Mouse (Mus musculus) splenic B cell, adult 2 months (primary cell): ENCODE data around the gene Sirt2.
A peak's percentile ranks its signal among the peaks of the same experiment; 100 is the strongest.

Source experiments
- DNase-seq: peaks from one replicate; pipeline ENCODE4 v3.0.0-alpha.2; 2011; ENCODE audit warnings: low read depth, low spot score
- H3K27me3 ChIP-seq: 2 replicates; pipeline ENCODE4 v1.6.1; 2012; ENCODE audit warnings: mild to moderate bottlenecking, low read length, moderate library complexity, mixed read lengths; ENCODE audit not compliant: control insufficient read depth, poor library complexity, insufficient read depth, severe bottlenecking
- H3K36me3 ChIP-seq: 2 replicates; pipeline ENCODE4 v1.6.1; 2012; ENCODE audit warnings: mild to moderate bottlenecking, low read length, moderate library complexity, mixed read lengths; ENCODE audit not compliant: control insufficient read depth, poor library complexity, insufficient read depth, severe bottlenecking

The Sirt2 gene

DNA sequence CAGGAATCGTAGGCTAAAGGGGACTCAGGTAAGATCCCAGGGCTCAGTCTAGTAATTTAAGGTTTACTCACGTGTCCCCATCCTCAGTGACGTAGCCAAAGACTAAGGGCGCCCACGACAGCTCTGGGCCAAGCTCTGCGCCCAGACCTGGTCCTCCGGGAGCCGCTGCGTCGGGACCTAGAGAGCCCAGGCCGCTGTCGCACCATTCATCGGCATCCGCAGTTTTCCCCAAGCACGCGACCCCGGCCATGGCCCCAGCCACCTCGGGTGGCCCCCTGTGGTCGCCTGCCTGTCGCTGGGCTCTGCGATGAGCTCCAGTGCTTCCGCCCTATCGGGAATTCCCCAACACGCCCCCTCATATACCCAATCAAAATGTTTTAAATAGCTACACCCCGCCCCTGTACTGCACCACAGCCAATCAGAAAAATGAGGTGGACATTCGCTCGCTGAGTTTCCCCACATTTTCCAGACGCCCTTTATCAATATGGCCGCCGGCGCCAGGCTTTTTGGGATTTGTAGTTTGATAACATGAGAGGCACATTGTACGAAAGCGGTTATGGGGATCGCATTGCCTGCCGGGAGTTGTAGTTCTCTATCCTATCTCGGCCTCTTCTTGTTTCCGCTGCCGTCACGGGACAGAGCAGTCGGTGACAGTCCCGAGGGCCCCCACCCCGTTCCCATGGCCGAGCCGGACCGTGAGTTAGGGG is at the start of gene Sirt2:
Gene Sirt2 (plus strand): TSS at position 563 of the 707 bp plus-strand sequence.
- H3K36me3 ChIP-seq, result no peaks in the 10 kb centered on the region; the same call in 1 of the 2 replicates
- DNase-seq, result peak; percentile 98

DNA sequence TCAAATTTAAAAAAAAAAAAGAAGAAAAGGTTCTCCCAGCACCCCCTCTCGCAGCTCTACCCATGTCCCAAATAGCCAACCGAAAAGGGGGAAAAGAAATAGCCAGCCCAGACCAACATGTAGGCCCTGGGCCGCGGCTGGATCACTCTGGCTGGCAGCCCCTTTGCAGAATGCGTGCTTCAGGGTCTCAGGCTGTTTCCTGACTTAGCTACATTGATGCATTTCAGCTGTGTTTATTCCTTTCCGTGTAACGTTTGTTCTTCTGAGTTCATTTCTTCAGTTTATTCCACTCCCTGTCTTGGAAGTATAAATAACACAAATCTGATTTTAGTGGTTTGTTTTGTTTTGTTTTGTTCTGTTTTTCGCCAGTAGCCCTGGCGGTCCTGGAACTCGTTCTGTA is 48.8 kb upstream of the Sirt2 start:
- H3K36me3 ChIP-seq, result no peaks in the 10 kb centered on the region
- no peaks in the 10 kb centered on the region for H3K27me3 ChIP-seq
- DNase-seq, result no peak

More for the DNA sequence above, at the start of gene Sirt2:
- no peaks in the 10 kb centered on the region; the same call in 1 of the 2 replicates for H3K27me3 ChIP-seq

DNA sequence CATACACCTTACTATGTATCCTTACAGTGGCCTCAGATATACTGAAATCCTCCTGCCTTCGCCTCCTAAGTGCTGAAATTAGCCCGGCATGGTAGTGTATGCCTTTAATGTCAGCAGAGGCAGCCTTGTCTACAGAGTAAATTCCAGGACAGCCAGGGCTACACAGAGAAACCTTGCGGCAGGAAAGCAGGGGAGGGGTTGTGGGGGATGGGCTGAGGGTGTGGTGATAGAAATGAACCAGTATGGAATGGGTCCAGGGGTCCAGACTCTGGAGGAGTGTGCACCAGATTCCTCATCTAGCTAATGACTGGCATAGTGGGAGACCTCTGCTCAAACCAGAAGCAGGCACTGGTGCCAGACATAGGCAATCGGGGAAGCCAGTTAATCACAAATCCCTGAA is 47.4 kb upstream of the Sirt2 start:
- no peaks in the 10 kb centered on the region for H3K27me3 ChIP-seq
- DNase-seq, result no peak
- no peaks in the 10 kb centered on the region for H3K36me3 ChIP-seq

DNA sequence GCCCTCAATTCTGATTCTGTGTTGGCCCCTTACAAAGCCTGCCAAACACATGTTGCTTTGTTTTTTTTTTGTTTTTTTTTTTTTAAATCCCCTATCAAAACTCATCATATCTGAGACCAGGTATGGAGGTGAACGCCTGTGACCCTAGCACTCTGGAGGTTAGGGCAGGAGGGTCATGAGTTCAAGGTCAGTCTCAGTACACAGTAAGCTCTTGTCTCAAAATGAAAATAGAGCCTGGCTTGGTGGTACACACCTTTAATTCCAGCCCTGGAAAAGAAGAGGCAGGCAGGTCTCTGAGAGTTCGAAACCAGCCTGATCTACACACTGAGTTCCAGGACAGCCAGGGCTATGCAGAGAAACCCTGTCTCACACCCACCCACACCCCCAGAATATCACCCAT is 46.9 kb upstream of the Sirt2 start:
- Histone ChIP-seq H3K27me3 (no peaks in the 10 kb centered on the region), H3K36me3 (no peaks in the 10 kb centered on the region)
- DNase-seq, result no peak

DNA sequence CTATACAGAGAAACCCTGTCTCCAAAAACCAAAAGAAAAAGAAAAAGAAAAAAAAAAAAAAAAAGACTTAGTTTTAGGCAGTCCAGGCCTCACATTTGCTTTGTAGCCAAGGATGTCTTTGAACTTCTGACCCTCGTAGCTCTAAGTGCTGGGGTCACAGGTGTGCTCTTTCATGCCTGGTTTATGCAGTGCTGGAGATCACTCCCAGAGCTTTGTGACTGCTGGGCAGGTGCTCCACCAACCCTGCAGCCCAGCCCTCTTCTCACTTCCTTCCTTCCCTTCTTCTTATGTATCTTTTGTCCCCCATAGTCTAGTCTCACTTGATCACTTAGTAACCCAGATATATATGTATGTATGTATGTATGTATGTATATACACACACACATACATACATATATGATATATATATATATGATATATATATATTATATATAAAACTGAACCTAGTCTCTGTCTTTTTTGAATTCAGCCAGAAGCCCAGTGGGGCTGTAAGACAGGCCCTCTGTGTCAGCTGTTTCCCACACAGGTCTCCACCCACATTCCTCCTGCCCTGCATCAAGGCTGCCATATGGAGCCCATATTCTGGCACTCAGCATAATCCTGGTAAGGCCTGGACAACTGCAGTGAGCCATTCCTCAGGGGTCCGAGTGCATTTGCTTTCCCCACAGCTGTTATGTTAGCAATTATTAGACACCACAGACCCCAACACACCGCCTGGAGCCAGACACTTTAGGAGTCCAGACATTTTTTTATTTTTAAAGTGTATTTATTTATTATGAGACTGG is 45.6 kb upstream of the Sirt2 start:
- no peaks in the 10 kb centered on the region for H3K27me3 ChIP-seq
- DNase-seq, result no peak
- H3K36me3 ChIP-seq, result no peaks in the 10 kb centered on the region

DNA sequence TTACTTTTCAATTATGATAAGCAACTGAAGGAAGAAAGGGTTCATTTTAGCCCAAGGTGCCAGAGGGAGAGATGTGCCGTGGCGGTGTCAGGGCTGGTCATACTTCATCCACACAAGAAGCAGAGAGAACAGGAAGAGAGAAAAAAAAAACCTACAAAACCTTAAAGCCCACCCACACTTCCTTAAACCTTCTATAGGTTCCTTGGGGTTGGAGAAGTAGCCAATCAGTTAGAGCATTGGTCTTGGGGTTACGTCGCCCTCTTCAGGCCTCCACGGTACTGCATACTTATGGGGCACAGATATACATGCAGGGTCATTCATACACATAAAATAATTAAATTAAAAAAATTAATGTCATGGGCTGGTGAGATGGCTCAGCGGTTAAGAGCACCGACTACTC is 44.5 kb upstream of the Sirt2 start:
- peak; percentile 38 for DNase-seq
- Histone ChIP-seq H3K27me3 (no peaks in the 10 kb centered on the region), H3K36me3 (no peaks in the 10 kb centered on the region)

DNA sequence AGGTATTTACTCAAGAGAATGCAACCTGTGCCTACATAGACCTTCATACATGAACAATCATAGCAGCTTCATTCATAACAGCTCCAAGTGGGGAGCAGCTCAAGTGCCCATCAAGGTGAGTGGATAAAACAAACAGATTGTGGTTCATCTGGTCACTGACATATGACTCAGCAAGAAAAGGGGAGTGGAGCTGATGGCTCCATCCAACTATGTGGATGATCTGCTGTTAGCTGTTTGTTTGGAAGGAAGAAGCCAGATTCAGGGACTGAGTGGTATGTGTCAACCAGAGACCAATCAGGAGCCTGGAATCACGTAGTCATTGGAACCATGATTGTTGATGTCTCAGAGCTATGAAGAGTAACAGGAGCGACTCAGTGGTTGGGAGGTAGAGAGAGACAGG is 41.9 kb upstream of the Sirt2 start:
- Histone ChIP-seq H3K27me3 (no peaks in the 10 kb centered on the region), H3K36me3 (no peaks in the 10 kb centered on the region)
- no peak for DNase-seq

DNA sequence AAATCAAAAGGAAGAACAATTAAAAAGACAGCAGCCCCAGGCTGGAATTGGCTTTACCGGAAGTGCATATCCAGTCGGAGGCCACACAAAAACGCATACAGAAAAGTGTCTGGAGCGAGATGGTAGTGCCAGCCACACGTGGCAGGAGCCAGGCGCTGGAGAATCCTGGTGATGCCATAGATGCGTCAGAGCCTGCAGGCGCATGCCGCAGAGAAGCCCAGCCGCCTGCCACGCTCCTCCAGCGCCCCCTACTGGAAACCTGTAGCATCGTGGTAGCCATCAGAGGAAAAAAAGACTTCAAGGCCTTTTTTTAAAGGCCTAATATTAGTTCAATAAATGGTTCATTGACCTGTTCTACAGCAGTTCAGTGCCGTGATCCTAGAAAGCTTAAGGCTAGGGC is 39.9 kb upstream of the Sirt2 start:
- H3K27me3 ChIP-seq, result no peaks in the 10 kb centered on the region
- peak; percentile 70 for DNase-seq
- H3K36me3 ChIP-seq, result no peaks in the 10 kb centered on the region

DNA sequence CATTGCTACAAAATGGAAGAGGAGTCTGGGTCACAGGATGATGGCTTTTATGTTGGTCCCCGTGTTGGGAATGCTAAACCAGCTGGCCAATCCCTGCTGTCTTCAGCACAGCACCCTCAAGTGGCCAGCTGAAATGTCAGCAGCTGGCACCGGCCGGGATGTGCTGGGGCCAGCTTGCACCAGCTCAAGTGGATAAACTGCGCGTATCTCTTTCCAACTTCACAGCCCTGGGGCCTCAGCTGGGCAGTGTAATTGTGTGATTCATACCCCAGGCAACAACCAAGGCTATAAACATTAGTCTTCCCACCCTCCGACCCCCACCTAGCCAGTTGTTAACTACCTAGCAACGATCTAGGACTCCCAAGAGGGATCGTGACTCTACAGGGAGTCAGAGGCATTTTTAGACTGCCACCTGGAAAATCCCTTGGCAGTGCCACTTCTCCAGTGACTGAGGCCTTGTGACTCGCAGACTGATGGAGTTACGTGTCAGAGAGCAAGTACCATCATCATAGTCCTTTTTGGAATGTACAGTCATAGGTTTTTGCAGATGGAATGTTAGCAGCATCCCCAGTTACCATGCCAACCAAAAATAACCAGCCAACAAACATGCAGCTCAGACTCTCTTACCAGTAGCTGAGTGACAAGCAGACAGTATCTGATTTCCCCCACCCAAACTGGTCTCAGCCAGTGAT is 38.7 kb upstream of the Sirt2 start:
- no peak for DNase-seq
- Histone ChIP-seq H3K27me3 (no peaks in the 10 kb centered on the region), H3K36me3 (no peaks in the 10 kb centered on the region)

DNA sequence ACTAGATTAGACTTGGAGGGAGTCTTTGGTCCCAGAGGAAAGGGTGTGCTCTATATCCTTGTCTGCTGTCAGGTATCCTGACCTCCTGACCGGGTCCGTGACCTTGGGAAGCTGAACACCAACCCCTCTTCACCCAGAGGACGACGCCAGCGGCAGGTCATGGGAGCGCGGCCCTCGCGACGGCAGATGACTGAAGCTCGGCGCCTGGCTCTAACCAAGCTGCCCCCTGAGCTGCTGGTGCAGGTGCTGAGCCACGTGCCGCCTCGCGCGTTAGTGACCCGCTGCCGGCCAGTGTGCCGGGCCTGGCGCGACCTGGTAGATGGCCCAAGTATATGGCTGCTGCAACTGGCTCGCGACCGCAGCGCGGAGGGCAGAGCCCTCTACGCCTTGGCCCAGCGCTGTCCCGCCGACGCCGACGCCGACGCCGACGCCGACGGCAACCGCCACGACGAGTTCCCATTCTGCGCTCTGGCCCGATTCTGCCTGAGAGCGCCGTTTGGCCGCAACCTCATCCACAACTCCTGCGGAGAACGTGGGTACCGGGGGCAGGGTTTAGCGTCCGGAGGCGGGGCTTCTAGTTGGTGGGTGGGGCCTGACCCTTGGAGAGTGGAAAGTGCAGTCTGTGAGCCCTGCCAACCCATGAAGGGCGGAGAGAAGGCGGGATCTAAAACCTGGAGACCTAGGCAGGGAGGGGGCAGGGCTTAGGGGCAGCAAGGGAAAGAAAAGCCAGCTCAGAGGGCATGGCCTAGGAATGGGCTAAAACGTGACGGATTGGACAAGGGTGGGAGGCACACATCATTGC is 34.0 kb upstream of the Sirt2 start:
- Histone ChIP-seq H3K27me3 (no peaks in the 10 kb centered on the region), H3K36me3 (no peaks in the 10 kb centered on the region; the same call in 1 of the 2 replicates)
- peak; percentile 78 for DNase-seq

DNA sequence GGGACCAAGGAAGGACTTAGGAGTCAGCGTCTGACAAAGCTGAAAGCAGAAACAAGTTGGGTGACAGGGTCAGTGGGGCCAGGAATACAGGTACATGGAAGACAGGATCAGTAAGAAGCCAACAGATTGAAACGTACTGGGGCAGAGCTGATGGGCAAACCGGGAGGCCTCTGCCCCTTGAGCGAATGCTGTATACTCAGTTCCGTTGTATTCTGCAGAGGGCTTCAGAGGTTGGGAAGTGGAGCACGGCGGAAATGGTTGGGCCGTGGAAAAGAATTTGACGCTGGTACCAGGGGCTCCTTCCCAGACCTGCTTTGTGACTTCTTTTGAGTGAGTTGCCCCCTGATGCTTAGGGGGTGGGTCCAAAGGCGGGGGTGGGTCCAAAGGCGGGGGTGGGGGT is 33.3 kb upstream of the Sirt2 start:
- no peaks in the 10 kb centered on the region for H3K27me3 ChIP-seq
- H3K36me3 ChIP-seq, result no peaks in the 10 kb centered on the region; the same call in 1 of the 2 replicates
- DNase-seq, result no peak

DNA sequence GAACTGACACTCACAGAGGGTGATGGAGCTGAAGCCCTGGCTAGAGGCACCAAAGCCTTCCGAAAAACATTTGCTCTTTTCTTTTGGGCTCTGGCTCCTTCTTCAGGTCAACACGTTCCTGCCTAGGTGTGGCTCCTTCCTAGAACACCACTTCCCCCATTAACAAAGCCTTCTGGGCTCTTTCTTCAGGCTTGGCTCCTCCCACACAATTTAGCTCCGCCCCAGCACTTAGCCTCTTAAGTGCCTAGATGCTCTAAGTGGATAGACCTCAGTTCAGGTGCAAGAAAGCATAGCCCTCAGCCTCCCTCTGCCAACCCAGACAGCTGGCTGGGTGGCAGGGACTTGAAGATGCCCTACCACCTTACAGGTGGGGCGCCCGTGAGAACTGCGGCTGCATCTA is 30.8 kb upstream of the Sirt2 start:
- H3K27me3 ChIP-seq, result no peaks in the 10 kb centered on the region
- no peak for DNase-seq
- no peaks in the 10 kb centered on the region; the same call in 1 of the 2 replicates for H3K36me3 ChIP-seq

DNA sequence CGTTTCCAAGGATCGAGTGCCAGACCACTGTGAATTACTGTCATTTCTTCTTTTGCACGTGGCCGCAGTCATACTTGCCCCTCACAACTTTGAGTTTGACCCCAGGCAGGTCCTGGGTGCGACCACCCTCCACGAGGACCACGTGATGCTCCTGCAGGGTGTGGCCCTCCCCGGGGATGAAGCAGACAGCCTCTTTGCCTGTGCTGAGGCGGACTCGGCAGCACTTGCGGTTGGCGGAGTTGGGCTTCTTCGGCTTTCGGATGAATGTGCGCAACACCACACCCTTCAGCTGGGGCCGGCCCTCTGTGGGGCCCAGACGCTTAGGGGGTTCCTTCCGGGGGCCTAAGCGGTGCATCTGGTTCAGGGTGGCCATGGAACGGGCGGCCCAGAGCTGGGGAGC is 26.7 kb upstream of the Sirt2 start:
- no peaks in the 10 kb centered on the region; the same call in 1 of the 2 replicates for H3K36me3 ChIP-seq
- DNase-seq, result no peak
- no peaks in the 10 kb centered on the region for H3K27me3 ChIP-seq

DNA sequence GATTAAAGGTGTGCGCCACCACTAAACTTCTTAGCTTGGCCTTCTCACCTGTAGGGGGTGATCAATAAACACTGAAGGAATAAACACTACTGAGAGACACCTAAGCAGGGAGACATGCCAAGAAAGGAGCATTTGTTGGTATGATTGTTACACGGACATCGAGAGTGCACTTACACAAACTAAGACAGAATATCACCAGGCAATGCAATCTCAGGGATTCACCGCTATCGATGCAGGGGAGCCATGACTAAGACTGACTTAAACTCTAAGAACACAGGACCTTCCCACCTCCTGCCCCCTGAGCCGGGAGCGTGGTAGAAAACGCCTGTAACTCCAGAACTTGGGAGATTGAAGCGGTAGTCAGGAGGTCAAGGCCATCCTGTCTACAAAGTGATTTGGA is 25.6 kb upstream of the Sirt2 start:
- Histone ChIP-seq H3K27me3 (no peaks in the 10 kb centered on the region), H3K36me3 (no peaks in the 10 kb centered on the region; the same call in 1 of the 2 replicates)
- no peak for DNase-seq
